Mouse (Mus musculus) olfactory bulb, adult 2 months (tissue): ENCODE measurements around the gene Col7a1.

Experiments
- CTCF ChIP-seq: fragments of 200-500 bp; IDR thresholded peaks from 2 replicates; pipeline ENCODE4 v1.5.1; 2012; ENCODE audit warnings: low read depth, mild to moderate bottlenecking, low read length, moderate library complexity; ENCODE audit not compliant: insufficient read depth
- POLR2A ChIP-seq: fragments of 200-500 bp; IDR thresholded peaks from 2 replicates; pipeline ENCODE4 v1.6.1; 2012; ENCODE audit warnings: mild to moderate bottlenecking, low read depth, low read length, moderate library complexity; ENCODE audit not compliant: insufficient read depth

DNA sequence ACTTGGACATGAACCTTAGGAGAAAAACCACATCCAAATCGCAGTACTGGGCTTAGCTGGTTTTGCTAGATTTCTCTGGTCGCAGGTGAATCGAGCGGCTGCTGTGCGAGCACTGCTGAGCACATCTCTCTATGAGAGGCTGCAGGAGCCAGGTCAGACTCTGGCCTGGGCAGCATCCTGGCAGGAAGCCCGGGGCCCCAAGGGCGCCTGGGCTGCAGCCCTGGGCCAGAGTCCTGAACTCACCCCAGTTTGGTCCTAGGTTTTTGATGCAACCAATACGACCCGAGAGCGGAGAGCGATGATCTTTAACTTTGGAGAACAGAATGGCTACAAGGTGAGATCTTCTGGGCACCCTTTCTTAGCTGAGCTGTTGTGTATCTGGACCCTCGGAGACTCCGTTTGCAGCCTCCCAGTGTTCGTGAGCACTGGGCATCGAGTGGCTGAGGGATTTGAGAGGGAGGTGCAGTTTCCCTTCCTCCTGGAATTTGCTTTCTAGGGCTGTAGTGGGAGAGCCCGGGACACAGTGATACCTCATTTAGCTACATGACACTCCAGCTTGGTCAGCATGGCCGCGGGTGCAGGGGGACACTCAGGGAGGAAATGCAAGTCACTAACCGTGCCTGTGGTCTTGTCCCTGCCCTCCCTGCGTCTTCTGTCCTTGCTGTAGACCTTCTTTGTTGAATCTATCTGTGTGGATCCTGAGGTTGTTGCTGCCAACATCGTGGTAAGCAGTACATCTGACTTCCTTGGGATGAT is 53.8 kb downstream of the Col7a1 start:
- TF ChIP-seq POLR2A (no peak), CTCF (no peak)
